Mouse (Mus musculus) thymus, postnatal 4 days (tissue): ENCODE measurements around the gene Tbc1d9.

Source experiments
- DNase-seq: peaks from one replicate; pipeline ENCODE4 v3.0.0; 2021

The Tbc1d9 gene

GRCm38 (mm10) chr8:83181851-83182482, 16.8 kb downstream of the Tbc1d9 start:
- no peak for DNase-seq

- DNase-seq = no peak
Measured at GRCm38 (mm10) chr8:83182784-83183183, 17.6 kb downstream of the Tbc1d9 start.

- DNase-seq = no peak
Measured at GRCm38 (mm10) chr8:83186376-83186775, 21.2 kb downstream of the Tbc1d9 start.

GRCm38 (mm10) chr8:83187363-83187962, 22.3 kb downstream of the Tbc1d9 start:
- DNase-seq = no peak

GRCm38 (mm10) chr8:83189538-83190095, 24.5 kb downstream of the Tbc1d9 start:
- DNase-seq = no peak

GRCm38 (mm10) chr8:83196088-83196487, 30.9 kb downstream of the Tbc1d9 start:
- DNase-seq = no peak

- DNase-seq = no peak
Measured at GRCm38 (mm10) chr8:83199715-83200114, 34.6 kb downstream of the Tbc1d9 start.

- DNase-seq = no peak
Measured at GRCm38 (mm10) chr8:83200191-83201177, 35.3 kb downstream of the Tbc1d9 start.

- no peak for DNase-seq
Measured at GRCm38 (mm10) chr8:83202946-83203345, 37.8 kb downstream of the Tbc1d9 start.

GRCm38 (mm10) chr8:83205907-83206306, 40.8 kb downstream of the Tbc1d9 start:
- DNase-seq = no peak

- no peak for DNase-seq
Measured at GRCm38 (mm10) chr8:83209581-83209980, 44.4 kb downstream of the Tbc1d9 start.

GRCm38 (mm10) chr8:83210676-83211075, 45.5 kb downstream of the Tbc1d9 start:
- DNase-seq = no peak

- DNase-seq = no peak
Measured at GRCm38 (mm10) chr8:83215065-83215464, 49.9 kb downstream of the Tbc1d9 start.

- DNase-seq = no peak
Measured at GRCm38 (mm10) chr8:83216520-83216919, 51.4 kb downstream of the Tbc1d9 start.

GRCm38 (mm10) chr8:83217196-83217595, 52.0 kb downstream of the Tbc1d9 start:
- no peak for DNase-seq

GRCm38 (mm10) chr8:83217891-83218290, 52.7 kb downstream of the Tbc1d9 start:
- no peak for DNase-seq

- no peak for DNase-seq
Measured at GRCm38 (mm10) chr8:83219392-83219791, 54.2 kb downstream of the Tbc1d9 start.

GRCm38 (mm10) chr8:83220746-83221145, 55.6 kb downstream of the Tbc1d9 start:
- no peak for DNase-seq

GRCm38 (mm10) chr8:83224754-83225416, 59.7 kb downstream of the Tbc1d9 start:
- no peak for DNase-seq

- DNase-seq = no peak
Measured at GRCm38 (mm10) chr8:83225598-83225997, 60.4 kb downstream of the Tbc1d9 start.

GRCm38 (mm10) chr8:83227336-83227735, 62.2 kb downstream of the Tbc1d9 start:
- no peak for DNase-seq

- no peak for DNase-seq
Measured at GRCm38 (mm10) chr8:83233099-83233498, 67.9 kb downstream of the Tbc1d9 start.

- DNase-seq = no peak
Measured at GRCm38 (mm10) chr8:83239341-83239740, 74.2 kb downstream of the Tbc1d9 start.
